Mouse (Mus musculus): ENCODE data around the gene Samd1. TPM values are rescaled to one million over a fixed set of nuclear protein-coding genes. Genes with fewer than 3 reads are reported as not detected.

Gene Samd1
- polyA plus RNA-seq (2015; fragmentation: Nextera tagmentation; extraction: Ambion mirVana): 4.2 and 4.5 TPM in 2 replicates

DNA sequence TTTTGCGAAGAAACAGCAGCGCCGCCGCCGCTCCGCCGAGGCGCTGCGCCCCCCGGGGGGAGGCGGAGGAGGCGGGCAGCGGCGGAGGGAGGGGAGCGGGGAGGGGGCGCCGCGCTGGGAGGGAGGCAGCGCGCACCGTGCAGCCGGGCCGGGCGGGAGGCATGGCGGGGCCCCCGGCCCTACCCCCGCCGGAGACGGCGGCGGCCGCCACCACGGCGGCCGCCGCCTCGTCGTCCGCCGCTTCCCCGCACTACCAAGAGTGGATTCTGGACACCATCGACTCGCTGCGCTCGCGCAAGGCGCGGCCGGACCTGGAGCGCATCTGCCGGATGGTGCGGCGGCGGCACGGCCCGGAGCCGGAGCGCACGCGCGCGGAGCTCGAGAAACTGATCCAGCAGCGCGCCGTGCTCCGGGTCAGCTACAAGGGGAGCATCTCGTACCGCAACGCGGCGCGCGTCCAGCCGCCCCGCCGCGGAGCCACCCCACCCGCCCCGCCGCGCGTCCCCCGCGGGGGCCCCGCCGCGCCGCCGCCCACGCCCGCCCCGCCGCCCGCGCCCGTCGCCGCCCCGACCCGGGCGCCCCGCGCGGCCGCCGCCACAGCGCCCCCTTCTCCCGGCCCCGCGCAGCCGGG, at the start of gene Samd1:
TSS of gene Samd1 (plus strand) at position 162 of the 631 bp plus-strand sequence.
- Histone ChIP-seq H3K9me3 (ENCODE audit: control insufficient read depth, low read length) (no peaks in the 10 kb centered on the region), H3K4me3 (ENCODE audit: low read depth, low read length) (peak within 1 kb of the TSS; percentile 71), H3K36me3 (ENCODE audit: control insufficient read depth, insufficient read depth, low read length) (peaks cover 6% of the 10 kb centered on the region; the same call in 1 of the 2 replicates), H3K27me3 (ENCODE audit: control insufficient read depth, insufficient read depth, low read length) (no peaks in the 10 kb centered on the region), H3K4me1 (replicated peaks; ENCODE audit: control insufficient read depth, insufficient read depth) (peaks cover 10% of the 10 kb centered on the region), H3K27ac (replicated peaks) (peak within 1 kb of the TSS; percentile 92), H3K4me2 (replicated peaks; ENCODE audit: low read depth) (peak within 1 kb of the TSS; percentile 92), H3K9ac (ENCODE audit: low read length) (peak within 1 kb of the TSS; percentile 66)
- no peak for TF ChIP-seq EP300 (optimal IDR thresholded peaks at IDR 0.05)
- TF ChIP-seq CTCF (IDR thresholded peaks at IDR 0.05; ENCODE audit: low read depth): no peak
- ATAC-seq (ENCODE audit: low FRiP score, low TSS enrichment): 0 out of 2 replicates have a peak, but pooled peaks have one; percentile 3
- WGBS: under 1% methylated on average over 45 of the region's 112 CpGs
- DNase-seq (ENCODE audit: low spot score): peak; percentile 58

DNA sequence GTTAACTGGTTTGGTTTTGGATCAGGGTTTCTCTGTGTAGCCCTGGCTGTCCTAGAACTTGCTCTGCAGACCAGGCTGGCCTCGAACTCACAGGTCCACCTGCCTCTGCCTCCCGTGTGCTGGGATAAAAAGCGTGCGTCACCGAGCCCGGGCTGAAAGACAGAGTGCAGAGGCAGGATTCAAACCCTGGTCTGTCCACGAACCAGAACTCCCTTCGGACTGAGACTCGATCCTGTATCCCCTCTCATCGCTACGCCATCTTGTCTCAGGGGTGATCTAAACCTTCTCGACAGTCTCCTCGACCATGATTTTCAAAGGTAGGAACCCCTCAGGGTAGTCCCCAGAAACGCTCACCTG, 42.7 kb upstream of the Samd1 start:
- TF ChIP-seq EP300 (optimal IDR thresholded peaks at IDR 0.05) (no peak), CTCF (IDR thresholded peaks at IDR 0.05; ENCODE audit: low read depth) (no peak)
- Histone ChIP-seq H3K9me3 (ENCODE audit: control insufficient read depth, low read length) (no peaks in the 10 kb centered on the region), H3K4me3 (ENCODE audit: low read depth, low read length) (peak overlapping the region; percentile 43), H3K27me3 (ENCODE audit: control insufficient read depth, insufficient read depth, low read length) (no peaks in the 10 kb centered on the region), H3K4me2 (replicated peaks; ENCODE audit: low read depth) (peak overlapping the region; percentile 55), H3K27ac (replicated peaks) (0 out of 2 replicates have a peak overlapping the region, but pooled peaks have one; percentile 24), H3K9ac (ENCODE audit: low read length) (peak overlapping the region; percentile 41), H3K4me1 (replicated peaks; ENCODE audit: control insufficient read depth, insufficient read depth) (peaks cover 3% of the 10 kb centered on the region; the same call in 1 of the 2 replicates), H3K36me3 (ENCODE audit: control insufficient read depth, insufficient read depth, low read length) (no peaks in the 10 kb centered on the region)
- WGBS: under 1% methylated on average over 14 of the region's 14 CpGs
- no peak for DNase-seq (ENCODE audit: low spot score)
- no peak for ATAC-seq (ENCODE audit: low FRiP score, low TSS enrichment)

DNA sequence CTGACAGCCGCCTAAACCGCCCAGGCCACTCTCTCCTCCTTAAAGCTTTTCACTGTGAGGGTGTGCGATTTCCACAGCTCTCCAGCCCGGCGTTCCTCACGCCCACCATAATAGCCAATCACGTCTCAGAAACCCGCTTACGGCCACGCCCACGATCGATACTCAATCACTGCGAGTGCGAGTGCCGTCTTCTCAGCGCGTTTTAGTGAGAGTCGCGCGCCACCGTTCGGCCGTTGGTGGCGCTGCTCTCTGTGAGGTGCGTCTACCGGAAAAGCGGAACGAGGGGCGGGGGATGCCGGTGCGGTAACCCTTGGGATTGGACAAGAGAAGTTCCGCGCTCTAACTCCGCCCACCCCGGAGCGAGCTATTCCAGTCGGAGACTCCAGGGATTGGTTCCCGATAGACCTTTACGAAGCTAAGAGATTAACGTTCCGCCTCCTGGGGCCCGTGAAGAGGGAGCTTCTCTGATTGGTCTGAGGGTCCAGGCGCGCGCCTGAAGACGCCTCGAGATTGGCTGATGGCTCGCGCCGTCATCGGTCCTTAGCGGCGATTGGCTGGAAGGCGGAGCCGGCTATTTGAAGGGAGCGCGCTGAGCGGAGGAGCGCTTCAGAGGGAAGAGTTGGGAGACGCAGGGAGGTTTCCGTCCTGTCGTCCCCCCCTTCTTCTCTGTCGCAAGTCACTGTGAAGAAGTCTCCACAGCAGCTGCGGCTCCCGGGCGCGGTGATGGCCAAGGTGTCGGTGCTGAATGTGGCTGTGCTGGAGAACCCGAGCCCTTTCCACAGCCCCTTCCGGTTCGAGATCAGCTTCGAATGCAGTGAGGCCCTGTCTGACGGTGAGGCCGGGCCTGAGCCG, 42.1 kb upstream of the Samd1 start, which contains the start of the genes Gm10644 and Asf1b:
TSS of gene Gm10644 (minus strand) at position 100 of the 852 bp plus-strand sequence.
TSS of gene Asf1b (plus strand) at position 402 of the 852 bp plus-strand sequence.
- peaks cover 3% of the 10 kb centered on the region; the same call in 1 of the 2 replicates for H3K4me1 ChIP-seq (replicated peaks; ENCODE audit: control insufficient read depth, insufficient read depth)
- ATAC-seq (ENCODE audit: low FRiP score, low TSS enrichment) (peak; percentile 100), DNase-seq (ENCODE audit: low spot score) (peak; percentile 100)
- peak within 1 kb of the TSS; percentile 89 for H3K4me2 ChIP-seq (replicated peaks; ENCODE audit: low read depth)
- peak within 1 kb of the TSS; percentile 51 for H3K9ac ChIP-seq (ENCODE audit: low read length)
- H3K4me3 ChIP-seq (ENCODE audit: low read depth, low read length): peak within 1 kb of the TSS; percentile 64
- no peaks in the 10 kb centered on the region for H3K9me3 ChIP-seq (ENCODE audit: control insufficient read depth, low read length)
- H3K36me3 ChIP-seq (ENCODE audit: control insufficient read depth, insufficient read depth, low read length): no peaks in the 10 kb centered on the region
- WGBS: under 1% methylated on average over 75 of the region's 75 CpGs
- H3K27me3 ChIP-seq (ENCODE audit: control insufficient read depth, insufficient read depth, low read length): no peaks in the 10 kb centered on the region
- peak; percentile 97 for TF ChIP-seq CTCF (IDR thresholded peaks at IDR 0.05; ENCODE audit: low read depth)
- no peak for TF ChIP-seq EP300 (optimal IDR thresholded peaks at IDR 0.05)
- 0 out of 2 replicates have a peak within 1 kb of the TSS, but pooled peaks have one; percentile 24 for H3K27ac ChIP-seq (replicated peaks)

DNA sequence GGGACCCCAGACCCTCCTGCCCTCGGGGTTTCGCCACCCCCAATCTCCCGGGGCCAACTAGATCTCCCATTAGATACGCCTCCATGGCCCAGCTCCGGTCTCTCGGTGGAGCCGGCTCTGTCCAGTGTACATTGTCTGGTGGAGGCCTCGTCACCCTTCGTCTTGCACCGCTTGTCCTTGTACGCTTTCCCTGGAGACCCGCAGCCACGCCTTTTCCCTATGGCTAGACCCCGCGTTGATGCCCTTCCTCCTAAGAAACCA, 41.6 kb upstream of the Samd1 start:
- H3K4me1 ChIP-seq (replicated peaks; ENCODE audit: control insufficient read depth, insufficient read depth): peaks cover 3% of the 10 kb centered on the region; the same call in 1 of the 2 replicates
- no peak for TF ChIP-seq CTCF (IDR thresholded peaks at IDR 0.05; ENCODE audit: low read depth)
- TF ChIP-seq EP300 (optimal IDR thresholded peaks at IDR 0.05): no peak
- H3K27ac ChIP-seq (replicated peaks): no peak overlapping the region
- WGBS: 4% methylated on average over 15 of the region's 15 CpGs
- peak overlapping the region; percentile 64 for H3K4me3 ChIP-seq (ENCODE audit: low read depth, low read length)
- ATAC-seq (ENCODE audit: low FRiP score, low TSS enrichment) (no peak), DNase-seq (ENCODE audit: low spot score) (no peak)
- peak overlapping the region; percentile 89 for H3K4me2 ChIP-seq (replicated peaks; ENCODE audit: low read depth)
- no peaks in the 10 kb centered on the region for H3K27me3 ChIP-seq (ENCODE audit: control insufficient read depth, insufficient read depth, low read length)
- H3K36me3 ChIP-seq (ENCODE audit: control insufficient read depth, insufficient read depth, low read length): no peaks in the 10 kb centered on the region
- H3K9ac ChIP-seq (ENCODE audit: low read length): peak overlapping the region; percentile 51
- no peaks in the 10 kb centered on the region for H3K9me3 ChIP-seq (ENCODE audit: control insufficient read depth, low read length)

DNA sequence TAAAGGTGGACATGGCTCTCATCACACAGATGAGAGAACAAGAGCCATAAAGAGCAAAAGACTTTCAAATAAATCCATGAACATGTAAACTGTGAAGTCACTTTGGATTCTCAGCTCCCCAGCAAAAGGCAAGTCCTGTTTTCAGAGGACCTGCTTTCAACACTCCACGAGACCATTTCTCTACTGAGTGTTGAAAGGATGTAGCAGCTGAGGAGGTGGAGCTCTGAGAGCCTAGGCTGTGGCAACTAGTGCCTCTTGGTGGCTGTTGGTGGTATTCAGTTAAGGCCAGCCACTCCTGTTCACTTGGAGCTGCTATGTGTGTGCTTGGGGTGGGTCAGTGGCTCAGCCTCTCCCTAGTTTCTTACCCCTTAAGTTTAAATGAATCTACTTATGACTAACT, 40.7 kb upstream of the Samd1 start:
- Histone ChIP-seq H3K4me1 (replicated peaks; ENCODE audit: control insufficient read depth, insufficient read depth) (peaks cover 3% of the 10 kb centered on the region; the same call in 1 of the 2 replicates), H3K9ac (ENCODE audit: low read length) (no peak overlapping the region), H3K4me3 (ENCODE audit: low read depth, low read length) (peak overlapping the region; percentile 64), H3K36me3 (ENCODE audit: control insufficient read depth, insufficient read depth, low read length) (no peaks in the 10 kb centered on the region), H3K27me3 (ENCODE audit: control insufficient read depth, insufficient read depth, low read length) (no peaks in the 10 kb centered on the region), H3K9me3 (ENCODE audit: control insufficient read depth, low read length) (no peaks in the 10 kb centered on the region), H3K27ac (replicated peaks) (no peak overlapping the region), H3K4me2 (replicated peaks; ENCODE audit: low read depth) (peak overlapping the region; percentile 89; the same call in 1 of the 2 replicates)
- DNase-seq (ENCODE audit: low spot score) (no peak), ATAC-seq (ENCODE audit: low FRiP score, low TSS enrichment) (no peak)
- TF ChIP-seq CTCF (IDR thresholded peaks at IDR 0.05; ENCODE audit: low read depth) (peak; percentile 54), EP300 (optimal IDR thresholded peaks at IDR 0.05) (no peak)
- 12% methylated on average over 1 of the region's 1 CpGs for WGBS

Data from stomach, postnatal 0 days (tissue).